Mouse (Mus musculus): ENCODE results near the gene Ucn2.

The Ucn2 gene

GRCm38 (mm10) chr9:109031001-109031400 lies 45.2 kb downstream of the Ucn2 start:
- no peak for DNase-seq (ENCODE audit: extremely low spot score)

GRCm38 (mm10) chr9:109031686-109032085 lies 45.9 kb downstream of the Ucn2 start:
- DNase-seq (ENCODE audit: extremely low spot score): no peak

GRCm38 (mm10) chr9:109032435-109032834 lies 46.6 kb downstream of the Ucn2 start:
- no peak for DNase-seq (ENCODE audit: extremely low spot score)
